Mouse (Mus musculus) lung, postnatal 0 days (tissue): Measurements from ENCODE around the gene Ifnar1. TPM values are rescaled to one million over a fixed set of nuclear protein-coding genes. Genes with fewer than 3 reads are reported as not detected.

ENCODE experiments used
- ATAC-seq: fragments of 200-750 bp; cut with Nextera tagmentation; 2 replicates; pipeline ENCODE4 v1.8.0; 2017; ENCODE audit warnings: moderate library complexity
- DNase-seq: peaks from one replicate; pipeline ENCODE4 v3.0.0-alpha.2; 2016; ENCODE audit warnings: low spot score
- H3K27ac ChIP-seq: fragments of 300-500 bp; sonication (generic); 2 replicates; pipeline ENCODE4 v1.5.1; 2014; ENCODE audit warnings: antibody characterized with exemption, mild to moderate bottlenecking, low read length, mixed read lengths
- H3K27me3 ChIP-seq: fragments of 300-500 bp; sonication (generic); replicated peaks from 2 replicates; pipeline ENCODE4 v1.6.1; 2014; ENCODE audit warnings: low read length, mixed read lengths; ENCODE audit not compliant: insufficient read depth
- H3K36me3 ChIP-seq: fragments of 300-500 bp; sonication (generic); 2 replicates; pipeline ENCODE4 v1.6.1; 2014; ENCODE audit warnings: low read length, mixed read lengths; ENCODE audit not compliant: insufficient read depth
- H3K4me1 ChIP-seq: fragments of 300-500 bp; sonication (generic); 2 replicates; pipeline ENCODE4 v1.6.1; 2014; ENCODE audit warnings: antibody characterized with exemption, low read depth, low read length, mixed read lengths; ENCODE audit not compliant: insufficient read depth
- H3K4me2 ChIP-seq: fragments of 300-500 bp; sonication (generic); replicated peaks from 2 replicates; pipeline ENCODE4 v1.6.1; 2014; ENCODE audit warnings: low read depth, mild to moderate bottlenecking, low read length, moderate library complexity, mixed read lengths
- H3K4me3 ChIP-seq: fragments of 300-500 bp; sonication (generic); 2 replicates; pipeline ENCODE4 v1.5.1; 2014; ENCODE audit warnings: low read depth, low read length
- H3K9ac ChIP-seq: fragments of 300-500 bp; sonication (generic); replicated peaks from 2 replicates; pipeline ENCODE4 v1.6.1; 2014; ENCODE audit warnings: low read depth, mild to moderate bottlenecking
- H3K9me3 ChIP-seq: fragments of 300-500 bp; sonication (generic); 2 replicates; pipeline ENCODE4 v1.6.1; 2016; ENCODE audit warnings: low read length, mixed read lengths
- CTCF ChIP-seq: IDR thresholded peaks from 2 replicates; pipeline ENCODE4 v1.5.1; 2016; ENCODE audit warnings: antibody characterized with exemption, mild to moderate bottlenecking
- EP300 ChIP-seq: IDR thresholded peaks from 2 replicates; pipeline ENCODE4 v1.6.1; 2016; ENCODE audit warnings: antibody characterized with exemption, mild to moderate bottlenecking, control low read depth
- WGBS: fragments of 180-500 bp; shearing (Covaris S2); extraction: QIAGEN DNeasy Blood & Tissue Kit; methylation state at CpG from one replicate; pipeline ENCODE4 v1.1.7; 2014; 5-methylcytosine and 5-hydroxymethylcytosine counted together
- polyA plus RNA-seq: library from polyadenylated mRNA; unstranded; fragments of >200 nt; fragmentation: Nextera tagmentation; extraction: Ambion mirVana; gene quantifications from 2 replicates; pipeline ENCODE4 v1.2.1, GENCODE M21; 2015

Gene Ifnar1
- polyA plus RNA-seq, 1 experiment from 2014 or later: 40.3 TPM

GRCm38 (mm10) chr16:91537065-91537464, 52.0 kb downstream of the Ifnar1 start:
- TF ChIP-seq EP300 (no peak), CTCF (no peak)
- Histone ChIP-seq H3K27me3 (peaks cover 5% of the 10 kb centered on the region; the same call in 1 of the 2 replicates), H3K36me3 (no peaks in the 10 kb centered on the region), H3K27ac (no peak overlapping the region), H3K9me3 (no peaks in the 10 kb centered on the region), H3K4me3 (no peak overlapping the region), H3K4me1 (peaks cover 3% of the 10 kb centered on the region; the same call in 1 of the 2 replicates), H3K9ac (no peak overlapping the region), H3K4me2 (no peak overlapping the region)
- 74% methylated on average over 3 of the region's 3 CpGs for WGBS
- DNase-seq: no peak
- ATAC-seq: no peak

DNA sequence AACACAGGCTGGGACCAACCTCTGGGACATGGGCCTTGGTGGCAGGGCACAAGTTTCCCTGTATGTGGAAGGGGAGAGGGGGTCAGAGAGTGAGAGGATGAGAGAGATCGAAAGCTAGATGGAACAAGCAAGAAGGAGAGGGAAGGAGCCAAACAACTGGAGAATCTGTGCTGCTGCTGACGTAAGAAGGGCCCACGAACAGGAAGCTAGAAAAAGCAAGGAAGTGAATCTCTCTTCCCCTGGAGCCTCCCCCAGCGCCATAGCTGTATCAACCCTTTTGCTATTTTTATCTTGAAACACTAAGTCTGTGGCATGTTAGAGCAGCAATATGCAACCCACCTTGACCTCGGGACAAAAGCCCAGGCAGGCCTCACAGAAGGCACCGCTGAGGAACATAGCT, 53.0 kb downstream of the Ifnar1 start:
- Histone ChIP-seq H3K4me1 (peaks cover 3% of the 10 kb centered on the region; the same call in 1 of the 2 replicates), H3K9ac (no peak overlapping the region), H3K9me3 (no peaks in the 10 kb centered on the region), H3K4me3 (no peak overlapping the region), H3K4me2 (no peak overlapping the region), H3K27me3 (peaks cover 5% of the 10 kb centered on the region; the same call in 1 of the 2 replicates), H3K36me3 (no peaks in the 10 kb centered on the region), H3K27ac (no peak overlapping the region)
- TF ChIP-seq CTCF (no peak), EP300 (peak; percentile 50; the same call in 1 of the 2 replicates)
- DNase-seq: peak; percentile 67
- WGBS: 53% methylated on average over 6 of the region's 6 CpGs
- peak; percentile 46 for ATAC-seq

DNA sequence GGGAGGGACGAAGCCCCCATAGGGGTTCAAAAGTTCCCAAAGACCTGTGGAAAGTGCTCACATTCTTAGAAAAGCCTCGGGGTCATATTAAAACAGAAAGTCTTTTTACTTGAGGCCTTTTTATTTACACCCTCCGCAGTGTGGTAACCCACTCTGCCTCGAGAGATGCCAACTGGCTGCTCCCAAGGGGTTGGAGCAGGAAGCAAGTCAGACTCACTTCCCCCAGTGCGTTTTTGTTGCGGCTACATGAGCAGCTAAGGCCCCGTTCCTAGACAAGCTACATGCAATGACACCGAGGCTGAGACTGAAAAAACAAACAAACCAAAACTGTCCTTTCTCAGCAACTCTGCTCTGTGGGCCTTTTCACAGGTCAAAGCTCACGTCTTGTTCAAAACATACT, 53.5 kb downstream of the Ifnar1 start:
- no peaks in the 10 kb centered on the region for H3K36me3 ChIP-seq
- WGBS: 41% methylated on average over 9 of the region's 9 CpGs

GRCm38 (mm10) chr16:91541573-91542081, 56.6 kb downstream of the Ifnar1 start:
- H3K4me3 ChIP-seq: no peak overlapping the region

More for the DNA sequence above, 53.5 kb downstream of the Ifnar1 start:
- DNase-seq (no peak), ATAC-seq (0 out of 2 replicates have a peak, but pooled peaks have one; percentile 34)
- Histone ChIP-seq H3K4me3 (no peak overlapping the region), H3K4me1 (peaks cover 3% of the 10 kb centered on the region; the same call in 1 of the 2 replicates), H3K4me2 (no peak overlapping the region), H3K9ac (no peak overlapping the region), H3K27ac (no peak overlapping the region), H3K27me3 (peaks cover 5% of the 10 kb centered on the region; the same call in 1 of the 2 replicates), H3K9me3 (no peaks in the 10 kb centered on the region)
- TF ChIP-seq EP300 (no peak), CTCF (no peak)

GRCm38 (mm10) chr16:91543619-91544018, 58.6 kb downstream of the Ifnar1 start:
- Histone ChIP-seq H3K4me2 (no peak overlapping the region), H3K36me3 (no peaks in the 10 kb centered on the region), H3K9ac (no peak overlapping the region), H3K27me3 (no peaks in the 10 kb centered on the region), H3K9me3 (no peaks in the 10 kb centered on the region), H3K27ac (no peak overlapping the region), H3K4me1 (peaks cover 20% of the 10 kb centered on the region), H3K4me3 (no peak overlapping the region)
- ATAC-seq (no peak), DNase-seq (no peak)
- TF ChIP-seq CTCF (no peak), EP300 (no peak)
- WGBS: 93% methylated on average over 1 of the region's 1 CpGs

More at GRCm38 (mm10) chr16:91541573-91542081, 56.6 kb downstream of the Ifnar1 start:
- Histone ChIP-seq H3K9me3 (no peaks in the 10 kb centered on the region), H3K27ac (no peak overlapping the region), H3K27me3 (no peaks in the 10 kb centered on the region), H3K36me3 (no peaks in the 10 kb centered on the region), H3K4me2 (no peak overlapping the region), H3K4me1 (peaks cover 18% of the 10 kb centered on the region), H3K9ac (no peak overlapping the region)
- DNase-seq (peak; percentile 40), ATAC-seq (no peak)
- WGBS: 31% methylated on average over 10 of the region's 10 CpGs
- TF ChIP-seq EP300 (no peak), CTCF (no peak)

- peak; percentile 75 for TF ChIP-seq EP300
- no peak for TF ChIP-seq CTCF
- DNase-seq (peak; percentile 76), ATAC-seq (peak; percentile 40)
- Histone ChIP-seq H3K4me1 (peaks cover 28% of the 10 kb centered on the region), H3K4me3 (peak overlapping the region; percentile 93; the same call in 1 of the 2 replicates), H3K4me2 (peak overlapping the region; percentile 85; the same call in 1 of the 2 replicates), H3K36me3 (no peaks in the 10 kb centered on the region), H3K27ac (peak overlapping the region; percentile 95), H3K9ac (no peak overlapping the region), H3K27me3 (no peaks in the 10 kb centered on the region), H3K9me3 (no peaks in the 10 kb centered on the region)
- whole genome bisulfite sequencing: 34% methylated on average over 10 of the region's 10 CpGs
Observed at GRCm38 (mm10) chr16:91545597-91546281, 60.7 kb downstream of the Ifnar1 start.
